Mouse (Mus musculus) mouse trophoblast stem cell (cell line): ENCODE measurements around the gene Fbxl18.

Experiments
- in situ Hi-C, 2 experiments: fragments of 300-500 bp; cut with MseI, MboI; formaldehyde crosslinking; loops; 2 replicates in 1 of 2; 3 replicates in 1 of 2; pipeline ENCODE4 v1.15.1; 2025

Gene Fbxl18

GRCm38 (mm10) chr5:142825665-142826064 lies 69.6 kb downstream of the Fbxl18 start:
- in situ Hi-C loops, result no loop called here

GRCm38 (mm10) chr5:142824091-142824490 lies 71.1 kb downstream of the Fbxl18 start:
- in situ Hi-C loops, result no loop called here

GRCm38 (mm10) chr5:142823096-142824062 lies 71.8 kb downstream of the Fbxl18 start:
- in situ Hi-C loops, result no loop called here

- in situ Hi-C loops, result no loop called here
These were observed 72.7 kb downstream of the Fbxl18 start for GRCm38 (mm10) chr5:142822286-142823095.

- in situ Hi-C loops, result no loop called here
These were observed 73.3 kb downstream of the Fbxl18 start for GRCm38 (mm10) chr5:142821974-142822285.

- in situ Hi-C loops, result no loop called here
These were observed 73.8 kb downstream of the Fbxl18 start for GRCm38 (mm10) chr5:142821266-142821973.

- in situ Hi-C loops, result no loop called here
These were observed 74.7 kb downstream of the Fbxl18 start for GRCm38 (mm10) chr5:142820276-142821265.

GRCm38 (mm10) chr5:142819385-142820275 lies 75.6 kb downstream of the Fbxl18 start:
- in situ Hi-C loops, result no loop called here

GRCm38 (mm10) chr5:142818435-142819360 lies 76.5 kb downstream of the Fbxl18 start:
- in situ Hi-C loops, result no loop called here

GRCm38 (mm10) chr5:142817524-142818434 lies 77.4 kb downstream of the Fbxl18 start, which contains the start of gene Tnrc18:
Tnrc18 (minus strand) TSS chr5:142817662.
- in situ Hi-C loops, result no loop called here
